Mouse (Mus musculus): ENCODE data around the gene Sgsm3.

DNA sequence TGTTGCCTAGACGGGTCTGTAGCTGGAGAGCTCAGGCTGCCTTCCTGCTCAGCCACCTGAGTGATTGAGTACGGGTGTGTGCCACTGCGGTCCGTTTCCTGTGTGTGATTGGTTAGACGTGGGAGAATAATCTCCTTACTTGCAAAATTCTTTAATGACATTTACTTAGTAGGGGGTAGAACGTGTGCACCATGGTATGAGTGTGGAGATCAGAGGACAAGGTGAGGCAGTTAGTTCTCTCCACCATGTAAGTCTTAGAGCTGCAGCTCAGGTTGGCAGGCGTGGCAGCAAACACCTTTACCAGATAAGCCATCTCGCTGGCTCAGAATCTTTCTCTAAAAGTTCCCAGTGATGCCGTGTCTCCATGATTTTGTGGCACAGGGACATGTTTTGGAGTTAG, 23.6 kb upstream of the Sgsm3 start:
- TF ChIP-seq POLR2A (IDR thresholded peaks at IDR 0.05; ENCODE audit: insufficient read length, low read depth), result no peak
- no peak for TF ChIP-seq MYOD1 (IDR thresholded peaks at IDR 0.05; ENCODE audit: control insufficient read depth in 1 of 3, insufficient read length in 2 of 3, low read depth in 2 of 3)
- TF ChIP-seq MAX (IDR thresholded peaks at IDR 0.05; ENCODE audit: low read depth), result no peak

Measured in myocyte (in vitro differentiated cells).